Mouse (Mus musculus) lung, embryonic 16.5 days (tissue): Measurements from ENCODE around the gene Acot2. TPM values are rescaled to one million over a fixed set of nuclear protein-coding genes. Genes with fewer than 3 reads are reported as not detected.
"Not testable (repeated sequence)": the region's sequence is repeated elsewhere in the genome, so short reads cannot be mapped to it uniquely, and the experiment has no call there.

ENCODE experiments used
- ATAC-seq: fragments of 200-750 bp; cut with Nextera tagmentation; 2 replicates; pipeline ENCODE4 v1.8.0; 2017; ENCODE audit warnings: low read depth, mild to moderate bottlenecking, moderate library complexity
- H3K27ac ChIP-seq: fragments of 300-500 bp; sonication (generic); 2 replicates; pipeline ENCODE4 v1.5.1; 2014; ENCODE audit warnings: mild to moderate bottlenecking, control low read depth, low read length
- H3K27me3 ChIP-seq: fragments of 300-500 bp; sonication (generic); 2 replicates; pipeline ENCODE4 v1.6.1; 2014; ENCODE audit warnings: low read depth, low read length, mixed read lengths; ENCODE audit not compliant: control insufficient read depth, insufficient read depth
- H3K36me3 ChIP-seq: fragments of 300-500 bp; sonication (generic); 2 replicates; pipeline ENCODE4 v1.6.1; 2014; ENCODE audit warnings: low read length; ENCODE audit not compliant: control insufficient read depth, insufficient read depth
- H3K4me1 ChIP-seq: fragments of 300-500 bp; sonication (generic); replicated peaks from 2 replicates; pipeline ENCODE4 v1.6.1; 2014; ENCODE audit warnings: low read length, mixed read lengths; ENCODE audit not compliant: control insufficient read depth, insufficient read depth
- H3K4me2 ChIP-seq: fragments of 300-500 bp; sonication (generic); 2 replicates; pipeline ENCODE4 v1.6.1; 2014; ENCODE audit warnings: low read depth, low read length, control low read depth
- H3K4me3 ChIP-seq: fragments of 300-500 bp; sonication (generic); 2 replicates; pipeline ENCODE4 v1.5.1; 2014; ENCODE audit warnings: mild to moderate bottlenecking, low read length, control low read depth
- H3K9ac ChIP-seq: fragments of 300-500 bp; sonication (generic); 2 replicates; pipeline ENCODE4 v1.6.1; 2014; ENCODE audit warnings: low read length, control low read depth
- H3K9me3 ChIP-seq: fragments of 300-500 bp; sonication (generic); 2 replicates; pipeline ENCODE4 v1.6.1; 2016; ENCODE audit warnings: low read length; ENCODE audit not compliant: control insufficient read depth
- WGBS: fragments of 180-500 bp; shearing (Covaris S2); extraction: QIAGEN DNeasy Blood & Tissue Kit; methylation state at CpG from one replicate; pipeline ENCODE4 v1.1.7; 2014; 5-methylcytosine and 5-hydroxymethylcytosine counted together
- polyA plus RNA-seq: library from polyadenylated mRNA; unstranded; fragments of >200 nt; fragmentation: Nextera tagmentation; extraction: Ambion mirVana; gene quantifications from 2 replicates; pipeline ENCODE4 v1.2.1, GENCODE M21; 2015

Gene Acot2
- polyA plus RNA-seq, 1 experiment from 2014 or later = 40.9 TPM

GRCm38 (mm10) chr12:84009171-84009965 is 21.7 kb downstream of the Acot2 start, which contains the start of gene Acot1:
Gene Acot1 (plus strand): TSS chr12:84009490.
- H3K27me3 ChIP-seq, H3K9me3 ChIP-seq, H3K36me3 ChIP-seq: not testable (repeated sequence)
- Histone ChIP-seq H3K4me2 (peak within 1 kb of the TSS; percentile 54), H3K27ac (peak within 1 kb of the TSS; percentile 87), H3K4me3 (peak within 1 kb of the TSS; percentile 54), H3K9ac (peak within 1 kb of the TSS; percentile 68), H3K4me1 (peaks cover 29% of the 10 kb centered on the region)
- ATAC-seq = peak; percentile 98
- WGBS = 1% methylated on average over 48 of the region's 70 CpGs

DNA sequence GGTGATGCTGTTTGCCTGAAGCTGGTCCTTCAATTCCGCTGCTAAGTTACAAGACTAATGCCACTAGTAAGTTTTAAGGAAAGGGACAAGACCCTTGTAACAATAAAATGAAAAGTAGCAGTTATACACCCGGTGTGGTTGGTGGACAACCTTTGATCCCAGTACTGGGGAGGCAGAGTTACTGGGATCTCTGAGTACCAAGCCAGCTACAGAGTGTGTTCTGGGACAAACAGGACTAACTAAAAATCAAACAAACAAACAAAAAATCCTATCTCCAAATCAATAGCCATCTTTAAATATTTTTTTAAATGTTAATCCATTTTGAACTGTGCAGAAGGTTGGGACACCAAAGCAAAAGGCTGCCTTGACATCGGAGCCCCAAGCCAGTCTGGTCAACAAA is 22.5 kb downstream of the Acot2 start:
- peaks cover 29% of the 10 kb centered on the region for H3K4me1 ChIP-seq
- H3K27ac ChIP-seq = no peak overlapping the region
- 50% methylated on average over 3 of the region's 3 CpGs for WGBS
- no peak for ATAC-seq
- H3K36me3 ChIP-seq = no peaks in the 10 kb centered on the region
- H3K9me3 ChIP-seq = no peaks in the 10 kb centered on the region
- H3K4me3 ChIP-seq = peak overlapping the region; percentile 54
- H3K9ac ChIP-seq = peak overlapping the region; percentile 68
- H3K4me2 ChIP-seq = peak overlapping the region; percentile 54
- H3K27me3 ChIP-seq = no peaks in the 10 kb centered on the region

DNA sequence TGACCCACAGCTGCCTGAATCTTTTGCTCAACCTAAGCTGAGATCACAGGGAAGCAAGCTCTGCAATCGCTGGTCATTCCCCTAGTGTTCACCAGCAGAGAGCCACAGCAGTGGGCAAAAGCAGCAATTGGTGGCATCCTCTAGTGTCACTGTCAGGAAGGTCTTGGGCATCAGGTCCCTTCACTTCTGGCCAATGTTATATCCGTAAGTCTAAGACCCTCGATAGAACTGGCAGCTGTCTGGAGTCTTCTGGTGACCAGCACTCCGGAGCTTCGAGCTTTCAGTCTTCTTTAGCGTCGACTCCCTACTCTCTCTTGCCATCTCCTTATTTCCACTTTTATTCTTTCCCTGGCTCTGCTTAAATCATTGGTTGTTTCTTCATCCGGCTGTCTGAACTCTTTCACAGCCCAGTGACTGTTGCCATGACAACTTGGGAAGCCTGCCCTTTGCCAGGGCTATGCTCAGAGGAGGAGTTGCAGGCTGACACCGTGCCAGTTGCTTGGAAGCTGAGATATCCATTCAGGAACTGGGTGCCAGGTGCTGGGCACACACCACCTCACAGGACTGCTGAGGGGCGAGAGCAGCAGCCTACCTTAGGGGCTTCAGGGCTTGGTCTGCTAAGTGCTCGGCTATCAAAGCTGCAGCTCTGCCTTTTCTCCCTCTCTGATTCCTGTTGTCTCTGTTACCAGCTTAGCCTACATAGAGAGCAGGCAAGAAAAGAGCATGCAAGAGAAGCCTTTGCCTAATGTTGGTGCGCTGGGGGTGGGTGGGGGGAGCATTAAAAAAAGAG is 23.8 kb downstream of the Acot2 start:
- no peaks in the 10 kb centered on the region for H3K27me3 ChIP-seq
- WGBS = 26% methylated on average over 12 of the region's 12 CpGs
- peak overlapping the region; percentile 16; the same call in 1 of the 2 replicates for H3K9ac ChIP-seq
- peak overlapping the region; percentile 49 for H3K27ac ChIP-seq
- peak; percentile 61 for ATAC-seq
- H3K9me3 ChIP-seq = no peaks in the 10 kb centered on the region
- no peaks in the 10 kb centered on the region for H3K36me3 ChIP-seq
- peaks cover 29% of the 10 kb centered on the region for H3K4me1 ChIP-seq
- peak overlapping the region; percentile 54 for H3K4me3 ChIP-seq
- H3K4me2 ChIP-seq = peak overlapping the region; percentile 54

GRCm38 (mm10) chr12:84013130-84013529 is 25.5 kb downstream of the Acot2 start:
- WGBS = 66% methylated on average over 6 of the region's 6 CpGs

DNA sequence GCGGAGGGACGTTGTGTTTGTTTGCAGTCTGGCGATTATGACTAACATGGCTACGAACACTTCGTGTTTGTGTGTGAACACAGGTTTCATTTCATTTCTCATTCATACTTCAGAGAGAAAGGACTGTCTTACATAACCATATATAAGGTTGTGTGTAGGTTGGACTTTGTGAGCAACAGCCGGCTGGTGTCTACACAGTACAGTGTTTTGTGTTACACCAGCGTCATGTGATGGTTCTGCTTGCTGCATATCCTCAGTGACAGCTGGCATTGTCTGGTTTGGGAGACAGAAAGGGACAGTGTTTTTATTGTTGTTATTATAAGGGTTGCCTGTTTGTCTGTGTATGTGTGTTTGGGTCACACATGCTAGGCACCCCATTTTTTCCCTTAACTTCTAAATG is 26.0 kb downstream of the Acot2 start:
- H3K27me3 ChIP-seq = no peaks in the 10 kb centered on the region
- WGBS = 94% methylated on average over 7 of the region's 7 CpGs
- no peak for ATAC-seq

More at GRCm38 (mm10) chr12:84013130-84013529, 25.5 kb downstream of the Acot2 start:
- Histone ChIP-seq H3K4me2 (no peak overlapping the region), H3K4me1 (peaks cover 29% of the 10 kb centered on the region), H3K9me3 (no peaks in the 10 kb centered on the region), H3K9ac (no peak overlapping the region), H3K36me3 (peaks cover 4% of the 10 kb centered on the region; the same call in 1 of the 2 replicates), H3K27me3 (no peaks in the 10 kb centered on the region), H3K27ac (no peak overlapping the region), H3K4me3 (no peak overlapping the region)
- no peak for ATAC-seq

DNA sequence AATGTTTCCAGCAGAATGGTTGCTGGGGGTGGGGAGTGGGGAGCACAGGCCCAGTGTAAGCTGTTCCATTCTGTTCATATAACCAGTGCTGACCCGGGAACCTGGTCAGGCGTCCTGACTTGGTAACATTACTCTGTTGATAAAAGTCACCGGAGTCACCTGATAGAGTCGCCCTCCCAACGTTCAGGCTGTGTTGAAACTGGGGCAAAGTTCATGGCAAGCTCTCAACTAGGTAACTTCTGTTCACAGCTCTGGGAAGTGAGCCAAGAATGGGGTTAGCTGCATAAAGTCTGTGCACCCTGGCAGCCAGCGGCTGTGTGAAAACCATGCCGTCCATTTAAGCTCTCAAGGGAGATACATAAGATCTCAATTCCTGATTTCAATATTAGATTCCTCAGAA is 32.9 kb downstream of the Acot2 start:
- H3K9ac ChIP-seq, H3K4me3 ChIP-seq, H3K27ac ChIP-seq, H3K27me3 ChIP-seq, H3K4me1 ChIP-seq, H3K36me3 ChIP-seq, H3K9me3 ChIP-seq: not testable (repeated sequence)
- 16% methylated on average over 7 of the region's 7 CpGs for WGBS
- H3K4me2 ChIP-seq = peak overlapping the region; percentile 18; the same call in 1 of the 2 replicates
- ATAC-seq = peak; percentile 86

More for the DNA sequence above, 26.0 kb downstream of the Acot2 start:
- H3K4me2 ChIP-seq = no peak overlapping the region
- H3K27ac ChIP-seq = no peak overlapping the region
- no peak overlapping the region for H3K9ac ChIP-seq
- H3K36me3 ChIP-seq = peaks cover 4% of the 10 kb centered on the region; the same call in 1 of the 2 replicates
- H3K4me3 ChIP-seq = no peak overlapping the region
- H3K4me1 ChIP-seq = peaks cover 24% of the 10 kb centered on the region
- H3K9me3 ChIP-seq = no peaks in the 10 kb centered on the region

DNA sequence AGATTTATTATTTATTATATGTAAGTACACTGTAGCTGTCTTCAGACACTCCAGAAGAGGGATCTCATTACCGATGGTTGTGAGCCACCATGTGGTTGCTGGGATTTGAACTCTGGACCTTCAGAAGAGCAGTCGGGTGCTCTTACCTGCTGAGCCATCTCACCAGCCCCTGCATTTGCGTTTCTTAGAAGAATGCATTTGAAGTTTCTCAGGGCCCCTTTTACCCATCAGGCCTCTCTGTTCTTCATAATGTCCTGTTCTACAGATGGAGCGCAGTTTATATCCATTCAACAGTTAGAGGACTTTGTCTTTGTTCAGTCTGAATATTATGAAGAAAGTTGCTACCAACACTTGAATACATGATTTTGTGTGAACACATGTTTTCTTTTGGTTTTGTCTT is 34.6 kb downstream of the Acot2 start:
- H3K4me2 ChIP-seq, H3K36me3 ChIP-seq, H3K4me1 ChIP-seq, H3K27me3 ChIP-seq, H3K4me3 ChIP-seq, ATAC-seq, H3K27ac ChIP-seq, H3K9ac ChIP-seq, H3K9me3 ChIP-seq: not testable (repeated sequence)
- WGBS = 81% methylated on average over 4 of the region's 4 CpGs

DNA sequence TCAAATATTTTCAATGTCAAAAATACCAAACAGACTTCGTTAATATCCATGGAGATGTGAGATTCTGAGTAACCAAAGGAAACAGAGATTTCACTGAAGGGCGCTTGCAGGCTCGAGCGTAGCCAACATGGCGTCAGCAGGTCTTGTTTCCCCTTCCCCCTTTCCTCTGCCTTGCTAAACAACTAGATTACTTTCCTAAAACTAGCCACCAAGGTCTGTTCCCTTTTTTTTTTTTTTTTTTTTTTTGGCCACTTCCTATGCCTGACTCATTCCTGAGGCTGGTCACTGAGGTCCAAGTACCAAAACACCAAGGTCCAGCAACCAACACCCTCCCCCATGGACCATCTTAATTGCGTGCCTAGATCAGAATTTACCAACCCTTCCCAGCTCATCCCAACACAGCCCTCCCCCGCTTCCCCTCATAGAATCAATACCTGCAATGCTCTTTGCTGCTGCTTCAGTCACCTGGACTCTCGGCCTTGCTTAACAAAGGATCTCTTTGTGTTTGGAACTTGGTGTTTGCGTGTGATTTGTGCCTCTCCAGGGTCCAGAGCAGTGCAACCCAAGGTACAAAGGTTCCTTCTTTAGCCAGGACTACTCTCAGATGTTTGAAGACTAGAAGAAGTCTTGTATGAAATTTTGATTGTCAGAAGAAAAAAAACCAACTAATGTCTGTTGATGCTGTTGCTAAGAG is 35.5 kb downstream of the Acot2 start:
- H3K4me3 ChIP-seq = no peak overlapping the region
- H3K9ac ChIP-seq = no peak overlapping the region
- no peaks in the 10 kb centered on the region for H3K36me3 ChIP-seq
- H3K9me3 ChIP-seq = no peaks in the 10 kb centered on the region
- no peak overlapping the region for H3K4me2 ChIP-seq
- 0 out of 2 replicates have a peak, but pooled peaks have one; percentile 24 for ATAC-seq
- H3K27ac ChIP-seq = peak overlapping the region; percentile 30
- H3K4me1 ChIP-seq = 0 out of 2 replicates have a peak, but pooled peaks cover 2% of the 10 kb centered on the region
- WGBS = 76% methylated on average over 9 of the region's 9 CpGs
- H3K27me3 ChIP-seq = no peaks in the 10 kb centered on the region

DNA sequence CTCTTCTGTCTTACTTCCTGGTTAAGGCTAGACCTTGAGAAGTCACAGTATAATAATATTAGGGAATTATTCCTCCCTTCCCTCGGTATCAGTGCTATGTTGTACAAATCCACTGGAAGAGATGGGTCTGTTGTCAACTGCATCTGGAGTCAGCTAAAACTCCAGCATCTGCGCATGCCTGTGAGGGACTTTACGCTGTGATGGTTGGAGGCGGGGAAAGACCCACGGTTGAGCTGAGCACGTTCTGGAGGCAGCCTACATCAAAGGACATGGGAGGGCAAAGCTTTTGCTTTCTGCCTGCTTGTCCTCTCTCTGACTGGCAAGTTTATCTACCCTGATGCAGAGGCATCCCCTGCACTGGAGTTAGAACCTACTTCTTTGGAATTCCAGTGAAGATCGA is 38.2 kb downstream of the Acot2 start:
- no peak overlapping the region for H3K4me2 ChIP-seq
- H3K27me3 ChIP-seq = no peaks in the 10 kb centered on the region
- no peak for ATAC-seq
- no peaks in the 10 kb centered on the region for H3K36me3 ChIP-seq
- no peaks in the 10 kb centered on the region for H3K4me1 ChIP-seq
- H3K9ac ChIP-seq = no peak overlapping the region
- H3K4me3 ChIP-seq = no peak overlapping the region
- 83% methylated on average over 7 of the region's 7 CpGs for WGBS
- H3K9me3 ChIP-seq = no peaks in the 10 kb centered on the region
- H3K27ac ChIP-seq = no peak overlapping the region
